Mouse (Mus musculus) limb, embryonic 11.5 days (tissue): ENCODE measurements at regions not wholly inside any gene's neighbourhood (a gene's known extent, or its start where the extent isn't known, plus 50 kb on each side); places are given as distances from the start of the nearest gene placed in this dataset.

ENCODE experiments used
- ATAC-seq: fragments of 200-750 bp; cut with Nextera tagmentation; 2 replicates; pipeline ENCODE4 v1.8.0; 2017; ENCODE audit warnings: low read depth; ENCODE audit not compliant: insufficient number of reproducible peaks, low FRiP score, low TSS enrichment
- DNase-seq: peaks from one replicate; pipeline ENCODE4 v3.0.0-alpha.2; 2015; ENCODE audit warnings: low spot score
- H3K27ac ChIP-seq: fragments of 300-500 bp; sonication (generic); replicated peaks from 2 replicates; pipeline ENCODE4 v1.5.1; 2014; ENCODE audit warnings: low read depth, mild to moderate bottlenecking, low read length
- H3K27me3 ChIP-seq: fragments of 300-500 bp; sonication (generic); 2 replicates; pipeline ENCODE4 v1.6.1; 2014; ENCODE audit warnings: mild to moderate bottlenecking, low read length, mixed read lengths; ENCODE audit not compliant: control insufficient read depth, insufficient read depth
- H3K36me3 ChIP-seq: fragments of 300-500 bp; sonication (generic); 2 replicates; pipeline ENCODE4 v1.6.1; 2014; ENCODE audit warnings: mild to moderate bottlenecking, low read length, moderate library complexity, mixed read lengths; ENCODE audit not compliant: control insufficient read depth, insufficient read depth
- H3K4me1 ChIP-seq: fragments of 300-500 bp; sonication (generic); 2 replicates; pipeline ENCODE4 v1.6.1; 2014; ENCODE audit warnings: low read length, mixed read lengths; ENCODE audit not compliant: control insufficient read depth, insufficient read depth
- H3K4me2 ChIP-seq: fragments of 300-500 bp; sonication (generic); 2 replicates; pipeline ENCODE4 v1.6.1; 2014; ENCODE audit warnings: low read depth, mild to moderate bottlenecking, moderate library complexity; ENCODE audit not compliant: severe bottlenecking
- H3K4me3 ChIP-seq: fragments of 300-500 bp; sonication (generic); 2 replicates; pipeline ENCODE4 v1.5.1; 2014; ENCODE audit warnings: low read depth, low read length
- H3K9ac ChIP-seq: fragments of 300-500 bp; sonication (generic); 2 replicates; pipeline ENCODE4 v1.6.1; 2014; ENCODE audit warnings: mild to moderate bottlenecking, low read length
- H3K9me3 ChIP-seq: fragments of 300-500 bp; sonication (generic); 2 replicates; pipeline ENCODE4 v1.6.1; 2016; ENCODE audit warnings: low read length; ENCODE audit not compliant: control insufficient read depth
- WGBS: fragments of 180-500 bp; shearing (Covaris S2); extraction: QIAGEN DNeasy Blood & Tissue Kit; methylation state at CpG from one replicate; pipeline ENCODE4 v1.1.7; 2014; 5-methylcytosine and 5-hydroxymethylcytosine counted together

- DNase-seq (no peak), ATAC-seq (no peak)
- H3K27me3 ChIP-seq, result no peaks in the 10 kb centered on the region
- H3K4me2 ChIP-seq, result no peak overlapping the region
- no peak overlapping the region for H3K9ac ChIP-seq
- no peak overlapping the region for H3K4me3 ChIP-seq
- no peaks in the 10 kb centered on the region for H3K36me3 ChIP-seq
- no peaks in the 10 kb centered on the region for H3K4me1 ChIP-seq
- no peaks in the 10 kb centered on the region for H3K9me3 ChIP-seq
- H3K27ac ChIP-seq, result no peak overlapping the region
- 78% methylated on average over 2 of the region's 2 CpGs for WGBS
These were observed 464.2 kb upstream of the Smarca2 start for GRCm38 (mm10) chr19:26140647-26141046.

GRCm38 (mm10) chr19:26143539-26143938, 461.3 kb upstream of the Smarca2 start:
- no peaks in the 10 kb centered on the region for H3K36me3 ChIP-seq
- DNase-seq, result no peak
- no peak overlapping the region for H3K4me3 ChIP-seq
- WGBS, result 95% methylated on average over 2 of the region's 2 CpGs
- no peak overlapping the region for H3K4me2 ChIP-seq
- no peaks in the 10 kb centered on the region for H3K9me3 ChIP-seq
- no peak overlapping the region for H3K9ac ChIP-seq
- no peaks in the 10 kb centered on the region for H3K27me3 ChIP-seq
- H3K27ac ChIP-seq, result no peak overlapping the region
- ATAC-seq, result no peak
- H3K4me1 ChIP-seq, result no peaks in the 10 kb centered on the region

- no peak overlapping the region for H3K4me2 ChIP-seq
- H3K9ac ChIP-seq, result no peak overlapping the region
- ATAC-seq (no peak), DNase-seq (no peak)
- H3K36me3 ChIP-seq, result no peaks in the 10 kb centered on the region
- no peak overlapping the region for H3K27ac ChIP-seq
- no peak overlapping the region for H3K4me3 ChIP-seq
- H3K9me3 ChIP-seq, result no peaks in the 10 kb centered on the region
- no peaks in the 10 kb centered on the region for H3K4me1 ChIP-seq
- H3K27me3 ChIP-seq, result no peaks in the 10 kb centered on the region
- WGBS, result 87% methylated on average over 4 of the region's 4 CpGs
These were observed 453.6 kb upstream of the Smarca2 start for GRCm38 (mm10) chr19:26151216-26151615.

- no peak overlapping the region for H3K4me3 ChIP-seq
- 52% methylated on average over 13 of the region's 13 CpGs for WGBS
- no peaks in the 10 kb centered on the region for H3K9me3 ChIP-seq
- H3K4me2 ChIP-seq, result no peak overlapping the region
- no peak overlapping the region for H3K27ac ChIP-seq
- no peak for ATAC-seq
- no peaks in the 10 kb centered on the region for H3K27me3 ChIP-seq
- H3K9ac ChIP-seq, result no peak overlapping the region
- no peaks in the 10 kb centered on the region for H3K36me3 ChIP-seq
- H3K4me1 ChIP-seq, result no peaks in the 10 kb centered on the region
- peak; percentile 31 for DNase-seq
These were observed 439.9 kb upstream of the Smarca2 start for GRCm38 (mm10) chr19:26164993-26165392.

- Histone ChIP-seq H3K9me3 (no peaks in the 10 kb centered on the region), H3K9ac (no peak overlapping the region), H3K27me3 (no peaks in the 10 kb centered on the region), H3K36me3 (no peaks in the 10 kb centered on the region), H3K4me2 (no peak overlapping the region), H3K4me1 (no peaks in the 10 kb centered on the region), H3K4me3 (no peak overlapping the region), H3K27ac (no peak overlapping the region)
- peak; percentile 27 for DNase-seq
- WGBS, result 30% methylated on average over 4 of the region's 4 CpGs
- ATAC-seq, result no peak
These were observed 423.1 kb upstream of the Smarca2 start for GRCm38 (mm10) chr19:26181774-26182173.

- Histone ChIP-seq H3K9ac (no peak overlapping the region), H3K4me3 (no peak overlapping the region), H3K27ac (no peak overlapping the region), H3K9me3 (no peaks in the 10 kb centered on the region), H3K27me3 (no peaks in the 10 kb centered on the region), H3K36me3 (no peaks in the 10 kb centered on the region), H3K4me1 (no peaks in the 10 kb centered on the region), H3K4me2 (no peak overlapping the region)
- DNase-seq, result no peak
- no peak for ATAC-seq
- WGBS, result 83% methylated on average over 7 of the region's 7 CpGs
These were observed 419.8 kb upstream of the Smarca2 start for GRCm38 (mm10) chr19:26185012-26185411.

GRCm38 (mm10) chr19:26190803-26191202, 414.0 kb upstream of the Smarca2 start:
- Histone ChIP-seq H3K9ac (no peak overlapping the region), H3K9me3 (no peaks in the 10 kb centered on the region), H3K4me3 (no peak overlapping the region), H3K4me1 (no peaks in the 10 kb centered on the region), H3K27ac (no peak overlapping the region), H3K36me3 (no peaks in the 10 kb centered on the region), H3K4me2 (no peak overlapping the region), H3K27me3 (no peaks in the 10 kb centered on the region)
- no peak for DNase-seq
- ATAC-seq, result no peak
- whole genome bisulfite sequencing, result 93% methylated on average over 1 of the region's 1 CpGs

GRCm38 (mm10) chr19:26193664-26194063, 411.2 kb upstream of the Smarca2 start:
- no peaks in the 10 kb centered on the region for H3K9me3 ChIP-seq
- no peaks in the 10 kb centered on the region for H3K4me1 ChIP-seq
- H3K4me2 ChIP-seq, result no peak overlapping the region
- H3K9ac ChIP-seq, result no peak overlapping the region
- H3K4me3 ChIP-seq, result no peak overlapping the region
- H3K27ac ChIP-seq, result no peak overlapping the region
- H3K27me3 ChIP-seq, result no peaks in the 10 kb centered on the region
- H3K36me3 ChIP-seq, result no peaks in the 10 kb centered on the region
- WGBS, result 77% methylated on average over 1 of the region's 1 CpGs
- no peak for DNase-seq
- ATAC-seq, result no peak

- ATAC-seq (no peak), DNase-seq (no peak)
- WGBS, result 71% methylated on average over 1 of the region's 1 CpGs
- Histone ChIP-seq H3K4me2 (no peak overlapping the region), H3K4me1 (no peaks in the 10 kb centered on the region), H3K4me3 (no peak overlapping the region), H3K36me3 (no peaks in the 10 kb centered on the region), H3K9me3 (no peaks in the 10 kb centered on the region), H3K27ac (no peak overlapping the region), H3K9ac (no peak overlapping the region), H3K27me3 (no peaks in the 10 kb centered on the region)
These were observed 396.1 kb upstream of the Smarca2 start for GRCm38 (mm10) chr19:26208760-26209159.
